Mouse (Mus musculus): ENCODE data around the gene Gm17584.
"Not testable (repeated sequence)": the region's sequence is repeated elsewhere in the genome, so short reads cannot be mapped to it uniquely, and the experiment has no call there.

The Gm17584 gene

DNA sequence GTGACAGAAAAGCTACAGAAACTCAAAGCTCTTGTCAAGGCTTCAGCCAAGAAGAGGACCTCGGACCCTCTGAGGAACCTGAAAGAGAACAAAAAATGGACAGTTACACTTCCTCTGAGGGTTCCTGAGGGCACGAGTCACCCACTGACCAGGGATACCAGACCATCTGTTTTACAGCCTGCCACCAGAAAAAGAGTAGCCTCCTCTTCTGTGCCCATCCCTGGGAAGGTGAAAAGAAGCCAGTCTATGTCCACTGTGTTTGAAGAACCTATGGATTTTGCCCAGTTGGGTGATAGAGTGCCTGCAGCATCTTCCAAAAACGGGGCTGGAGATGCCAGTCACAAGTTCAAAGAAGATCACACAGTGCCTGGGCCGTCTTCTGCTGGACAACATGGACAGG lies at the start of gene Gm17584:
Gm17584 (plus strand) TSS at position 301 of the 400 bp plus-strand sequence.
- DNase-seq (ENCODE audit: low spot score): not testable (repeated sequence)

Data from lung, postnatal 25 days (tissue).